Mouse (Mus musculus): ENCODE measurements around the gene Acot12.

- TF ChIP-seq POLR2A (IDR thresholded peaks at IDR 0.05; ENCODE audit: insufficient read depth, low read depth, low read length) (no peak), CTCF (IDR thresholded peaks at IDR 0.05; ENCODE audit: insufficient read depth, low read depth, low read length) (no peak)
Measured at GRCm38 (mm10) chr13:91723736-91724119, 17.6 kb upstream of the Acot12 start.
